Mouse (Mus musculus): ENCODE results near the gene Cdadc1. TPM values are rescaled to one million over a fixed set of nuclear protein-coding genes. Genes with fewer than 3 reads are reported as not detected.

Gene Cdadc1
- polyA plus RNA-seq, 1 experiment from 2014 or later = 35.0 TPM

DNA sequence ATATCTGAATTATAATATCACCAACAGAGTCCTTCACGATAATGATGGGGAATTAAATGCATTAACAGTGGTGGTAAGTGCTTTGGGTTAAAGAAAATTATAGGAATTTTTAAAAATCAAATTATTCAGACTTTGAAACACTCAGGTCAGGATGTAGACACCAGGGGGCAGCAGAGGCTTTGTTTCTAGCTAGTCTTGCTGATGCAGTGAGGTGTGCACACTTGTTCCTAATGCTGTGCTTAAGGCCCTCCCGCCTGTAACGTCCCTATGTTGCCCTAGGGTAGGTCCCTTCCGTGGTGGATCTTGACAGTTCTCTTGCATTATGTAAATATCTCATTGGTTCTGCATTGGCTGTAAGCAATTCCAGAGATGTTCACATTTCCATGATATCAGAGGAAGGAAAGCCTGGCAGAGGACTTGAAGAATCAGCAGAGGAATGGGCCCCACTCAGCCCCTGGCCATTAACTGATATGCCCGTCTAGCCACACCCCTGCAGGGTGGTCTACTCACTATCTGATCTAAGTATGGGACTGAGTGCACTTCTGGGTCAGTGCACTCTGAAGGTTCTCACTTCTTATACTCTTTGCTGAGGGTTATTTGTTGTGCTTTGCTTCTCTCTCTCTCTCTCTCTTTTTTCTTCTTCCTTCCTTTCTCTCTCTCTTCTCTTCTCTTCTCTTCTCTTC, 8.1 kb upstream of the Cdadc1 start:
- Histone ChIP-seq H3K27ac (no peak overlapping the region), H3K4me2 (replicated peaks) (no peak overlapping the region), H3K9me3 (no peaks in the 10 kb centered on the region), H3K4me3 (no peak overlapping the region), H3K9ac (no peak overlapping the region), H3K4me1 (no peaks in the 10 kb centered on the region), H3K36me3 (no peaks in the 10 kb centered on the region), H3K27me3 (peaks cover 21% of the 10 kb centered on the region)
- 22% methylated on average over 5 of the region's 5 CpGs for WGBS
- ATAC-seq (ENCODE audit: low FRiP score, low read depth) = no peak

DNA sequence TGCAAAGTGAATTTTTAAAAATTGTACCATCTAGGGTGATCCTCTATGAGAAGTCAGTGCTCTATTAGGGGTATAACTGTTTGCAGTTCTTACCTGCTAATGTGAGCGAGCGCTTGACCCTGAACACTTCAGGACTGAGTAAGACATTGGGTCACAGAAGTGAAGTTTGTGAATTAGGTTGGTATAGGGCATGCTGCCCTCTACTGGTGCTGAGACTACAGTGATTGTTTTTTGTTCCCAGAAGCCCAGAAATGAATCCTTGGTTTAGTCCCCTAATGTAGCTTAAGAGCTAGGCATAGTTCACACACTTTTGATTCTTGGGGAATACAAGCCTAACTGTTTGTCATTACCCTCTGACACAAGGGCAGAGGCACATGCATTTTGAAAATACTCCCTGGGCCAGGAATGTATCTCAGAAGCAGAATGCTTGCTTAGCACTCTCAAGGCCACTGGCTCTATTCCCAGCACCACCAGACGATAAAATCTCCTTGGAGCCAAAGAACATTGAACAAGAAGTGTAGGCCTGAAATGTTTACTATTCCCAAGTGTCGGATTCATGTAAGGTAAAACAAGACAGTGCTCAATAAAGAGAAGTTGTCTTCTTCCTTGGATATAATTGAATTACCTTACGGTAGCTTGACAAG, 6.4 kb upstream of the Cdadc1 start:
- WGBS = 66% methylated on average over 5 of the region's 5 CpGs

DNA sequence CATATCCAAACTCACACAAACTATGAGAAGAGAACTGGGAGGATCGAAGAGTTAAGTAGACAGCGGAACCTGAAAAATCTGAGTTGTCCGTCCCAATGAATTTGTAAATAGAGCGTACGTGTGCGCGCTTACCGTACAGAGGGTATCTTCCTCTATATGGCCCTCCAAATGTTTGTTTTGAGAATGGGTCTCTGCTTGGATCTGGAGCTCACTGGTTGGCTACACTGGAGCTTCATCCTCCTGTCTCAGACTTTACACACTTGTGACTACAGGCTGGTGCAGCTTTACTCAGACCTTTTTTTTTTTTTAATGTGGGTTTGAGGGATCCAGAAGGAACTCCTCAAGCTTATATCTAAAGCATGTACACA, 485 bp upstream of the Cdadc1 start:
- H3K4me2 ChIP-seq (replicated peaks) = peak overlapping the region; percentile 92
- H3K4me1 ChIP-seq = peaks cover 8% of the 10 kb centered on the region
- no peaks in the 10 kb centered on the region for H3K9me3 ChIP-seq
- H3K27ac ChIP-seq = peak overlapping the region; percentile 40; the same call in 1 of the 2 replicates
- WGBS = 2% methylated on average over 8 of the region's 8 CpGs
- peak; percentile 4; the same call in 1 of the 2 replicates for ATAC-seq (ENCODE audit: low FRiP score, low read depth)
- H3K9ac ChIP-seq = peak overlapping the region; percentile 90
- H3K27me3 ChIP-seq = peaks cover 10% of the 10 kb centered on the region
- H3K36me3 ChIP-seq = peaks cover 5% of the 10 kb centered on the region; the same call in 1 of the 2 replicates
- H3K4me3 ChIP-seq = peak overlapping the region; percentile 93

More for the DNA sequence above, 6.4 kb upstream of the Cdadc1 start:
- no peak overlapping the region for H3K9ac ChIP-seq
- H3K27ac ChIP-seq = no peak overlapping the region
- ATAC-seq (ENCODE audit: low FRiP score, low read depth) = no peak
- no peaks in the 10 kb centered on the region for H3K36me3 ChIP-seq
- H3K27me3 ChIP-seq = peaks cover 21% of the 10 kb centered on the region
- H3K4me1 ChIP-seq = no peaks in the 10 kb centered on the region
- H3K4me2 ChIP-seq (replicated peaks) = no peak overlapping the region
- no peaks in the 10 kb centered on the region for H3K9me3 ChIP-seq
- H3K4me3 ChIP-seq = no peak overlapping the region

DNA sequence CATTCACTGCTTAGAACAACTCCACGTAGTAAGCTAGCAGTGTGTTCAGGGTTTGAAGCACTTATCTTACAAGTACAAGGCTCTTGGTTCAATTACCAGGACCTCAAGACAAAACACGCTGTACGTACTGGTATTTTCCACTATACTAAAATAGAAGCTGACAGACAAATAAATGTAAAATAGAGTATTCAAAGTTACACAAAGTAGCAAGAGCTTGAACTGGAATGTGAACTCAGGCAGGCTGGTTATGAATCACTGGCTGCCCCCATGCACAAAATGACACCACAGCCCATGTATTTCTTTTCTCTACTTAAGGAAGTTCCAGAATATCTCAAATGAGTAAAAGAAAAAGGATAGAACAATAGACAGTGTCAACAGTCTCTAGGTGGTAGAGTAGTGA, 2.8 kb downstream of the Cdadc1 start:
- 94% methylated on average over 3 of the region's 3 CpGs for WGBS
- Histone ChIP-seq H3K9ac (no peak overlapping the region), H3K36me3 (peaks cover 29% of the 10 kb centered on the region), H3K27me3 (no peaks in the 10 kb centered on the region), H3K4me1 (peaks cover 8% of the 10 kb centered on the region), H3K27ac (no peak overlapping the region), H3K4me2 (replicated peaks) (no peak overlapping the region), H3K9me3 (no peaks in the 10 kb centered on the region), H3K4me3 (no peak overlapping the region)
- no peak for ATAC-seq (ENCODE audit: low FRiP score, low read depth)

DNA sequence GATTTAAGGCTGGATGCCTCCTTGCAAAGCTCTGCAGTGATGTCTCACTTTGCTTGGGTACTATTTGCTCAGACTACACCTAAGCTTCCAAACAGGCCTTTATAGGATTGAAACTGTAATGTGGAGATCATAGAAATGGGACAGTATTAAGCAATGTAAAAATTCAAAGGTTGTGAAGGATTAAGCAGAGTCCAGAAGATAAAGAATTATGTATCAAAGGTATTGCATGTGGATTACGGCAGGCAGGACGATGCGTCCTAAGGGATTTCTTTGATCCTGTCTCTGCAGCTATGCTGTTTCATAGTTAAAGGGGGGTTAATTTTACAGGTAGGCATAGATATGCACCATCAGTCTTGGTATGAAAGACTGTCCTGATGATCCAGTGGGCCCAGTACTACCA, 5.2 kb downstream of the Cdadc1 start:
- Histone ChIP-seq H3K4me2 (replicated peaks) (no peak overlapping the region), H3K9ac (no peak overlapping the region), H3K27ac (no peak overlapping the region), H3K4me3 (no peak overlapping the region), H3K36me3 (peaks cover 49% of the 10 kb centered on the region), H3K4me1 (peaks cover 8% of the 10 kb centered on the region), H3K27me3 (no peaks in the 10 kb centered on the region), H3K9me3 (no peaks in the 10 kb centered on the region)
- WGBS = 96% methylated on average over 3 of the region's 3 CpGs
- no peak for ATAC-seq (ENCODE audit: low FRiP score, low read depth)

DNA sequence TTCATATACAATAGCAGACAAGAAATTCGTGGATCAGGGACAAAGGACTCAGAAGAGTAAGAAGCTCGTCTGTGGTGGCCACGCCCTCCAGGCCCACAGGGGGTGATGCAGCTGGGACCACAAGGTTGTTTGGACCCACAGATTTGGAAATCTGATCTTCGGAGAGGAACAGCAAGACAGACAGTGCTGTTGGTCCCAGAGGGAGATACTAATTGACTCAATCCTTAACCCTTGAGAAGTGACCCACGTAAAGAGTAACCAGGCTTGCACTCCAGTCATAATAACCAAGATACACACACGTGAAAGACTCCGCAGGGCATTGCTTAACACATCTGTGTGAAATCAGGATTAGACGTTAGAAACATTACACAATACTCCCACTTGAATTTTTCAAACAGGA, 5.9 kb downstream of the Cdadc1 start:
- no peak overlapping the region for H3K4me2 ChIP-seq (replicated peaks)
- WGBS = 83% methylated on average over 8 of the region's 8 CpGs
- no peak overlapping the region for H3K27ac ChIP-seq
- ATAC-seq (ENCODE audit: low FRiP score, low read depth) = no peak
- H3K9ac ChIP-seq = no peak overlapping the region
- no peak overlapping the region for H3K4me3 ChIP-seq
- H3K9me3 ChIP-seq = no peaks in the 10 kb centered on the region
- H3K36me3 ChIP-seq = peaks cover 49% of the 10 kb centered on the region
- no peaks in the 10 kb centered on the region for H3K27me3 ChIP-seq
- H3K4me1 ChIP-seq = peaks cover 5% of the 10 kb centered on the region

DNA sequence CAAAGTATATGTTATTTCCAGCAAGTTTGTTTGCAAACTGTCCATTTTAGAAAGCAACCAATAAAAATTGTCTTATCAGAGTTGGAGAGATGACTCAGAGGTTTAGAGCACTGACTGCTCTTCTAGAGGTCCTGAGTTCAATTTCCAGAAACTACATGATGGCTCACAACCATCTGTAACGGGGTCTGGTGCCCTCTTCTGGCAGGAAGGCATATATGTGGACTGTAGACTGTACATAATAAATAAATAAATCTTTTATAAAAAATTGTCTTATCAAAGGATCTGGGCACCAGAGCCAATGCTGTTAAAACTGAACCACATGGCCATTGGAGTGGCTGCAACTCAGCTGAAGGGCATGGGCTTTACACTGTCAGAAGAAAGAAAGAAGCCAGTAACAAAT, 7.1 kb downstream of the Cdadc1 start:
- no peak for ATAC-seq (ENCODE audit: low FRiP score, low read depth)
- Histone ChIP-seq H3K4me1 (no peaks in the 10 kb centered on the region), H3K36me3 (peaks cover 62% of the 10 kb centered on the region), H3K27me3 (no peaks in the 10 kb centered on the region), H3K9ac (no peak overlapping the region), H3K27ac (no peak overlapping the region), H3K4me3 (no peak overlapping the region), H3K4me2 (replicated peaks) (no peak overlapping the region), H3K9me3 (no peaks in the 10 kb centered on the region)
- WGBS = 80% methylated on average over 1 of the region's 1 CpGs

DNA sequence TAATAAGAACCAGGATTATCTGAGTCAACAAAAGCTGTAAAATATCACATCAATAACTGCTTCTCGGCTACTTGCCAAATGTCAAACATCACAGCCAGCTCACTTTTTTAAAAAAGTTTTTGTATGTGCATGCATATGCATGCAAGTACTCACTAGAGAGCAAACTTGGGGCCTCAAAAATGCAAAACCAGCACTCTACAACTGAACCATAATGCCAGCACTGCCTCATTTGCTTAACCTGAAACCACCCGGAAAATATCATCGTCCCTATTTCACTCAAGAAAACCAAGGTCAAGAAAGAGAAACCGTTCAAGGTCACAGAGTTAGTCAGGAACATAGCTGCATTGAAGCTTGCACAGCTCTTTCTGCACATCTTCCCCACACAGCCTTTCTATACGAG, 21.4 kb downstream of the Cdadc1 start:
- H3K36me3 ChIP-seq = peaks cover 39% of the 10 kb centered on the region
- no peaks in the 10 kb centered on the region for H3K27me3 ChIP-seq
- WGBS = 87% methylated on average over 5 of the region's 5 CpGs
- H3K27ac ChIP-seq = no peak overlapping the region
- H3K9ac ChIP-seq = no peak overlapping the region
- no peak overlapping the region for H3K4me2 ChIP-seq (replicated peaks)
- no peaks in the 10 kb centered on the region for H3K9me3 ChIP-seq
- H3K4me3 ChIP-seq = no peak overlapping the region
- no peaks in the 10 kb centered on the region for H3K4me1 ChIP-seq
- no peak for ATAC-seq (ENCODE audit: low FRiP score, low read depth)

DNA sequence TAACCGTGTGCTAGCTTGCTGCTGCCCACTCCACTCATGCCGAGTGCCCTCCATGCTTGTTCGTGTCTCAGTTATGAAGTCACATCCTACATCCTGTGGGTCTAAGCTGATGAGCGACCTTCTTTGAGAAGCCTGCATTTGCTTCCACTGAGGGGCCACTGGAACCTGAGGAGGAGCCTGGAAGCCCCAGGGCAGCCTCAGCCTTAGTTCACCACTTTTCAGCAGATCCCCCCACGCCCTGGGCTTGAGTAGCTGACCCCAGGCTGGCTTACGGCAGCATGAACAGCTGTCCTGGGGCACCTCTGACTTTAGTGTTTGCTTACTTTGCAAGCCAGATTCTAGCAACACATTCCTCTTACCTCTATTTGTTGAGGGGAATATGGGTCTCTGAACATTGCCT, 31.0 kb downstream of the Cdadc1 start:
- ATAC-seq (ENCODE audit: low FRiP score, low read depth) = no peak
- Histone ChIP-seq H3K27me3 (no peaks in the 10 kb centered on the region), H3K9ac (no peak overlapping the region), H3K9me3 (no peaks in the 10 kb centered on the region), H3K36me3 (peaks cover 39% of the 10 kb centered on the region), H3K4me3 (no peak overlapping the region), H3K4me2 (replicated peaks) (no peak overlapping the region), H3K4me1 (no peaks in the 10 kb centered on the region), H3K27ac (no peak overlapping the region)
- 90% methylated on average over 6 of the region's 6 CpGs for WGBS

DNA sequence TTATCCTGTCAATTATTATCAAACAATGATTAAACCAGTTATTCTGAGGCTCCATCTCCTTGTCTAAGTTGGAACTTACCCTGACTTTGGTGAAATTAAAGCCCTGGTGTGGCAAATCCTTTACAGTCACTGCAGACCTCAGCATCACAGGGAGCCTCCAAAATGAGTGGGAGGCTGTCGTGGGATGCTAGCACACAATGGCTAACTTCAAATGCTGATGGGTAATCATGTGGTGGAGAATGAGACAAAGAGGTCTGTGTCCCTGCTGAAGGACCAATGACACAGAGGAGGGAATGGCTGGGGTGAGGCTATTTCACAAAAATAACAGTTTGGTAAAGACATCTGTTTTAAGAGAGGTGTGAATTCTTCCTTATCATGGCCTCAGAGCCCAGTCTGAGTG, 39.9 kb downstream of the Cdadc1 start:
- Histone ChIP-seq H3K27ac (no peak overlapping the region), H3K27me3 (no peaks in the 10 kb centered on the region), H3K4me3 (no peak overlapping the region), H3K4me1 (peaks cover 6% of the 10 kb centered on the region), H3K9ac (no peak overlapping the region), H3K9me3 (no peaks in the 10 kb centered on the region), H3K36me3 (no peaks in the 10 kb centered on the region), H3K4me2 (replicated peaks) (no peak overlapping the region)
- 63% methylated on average over 1 of the region's 1 CpGs for WGBS
- no peak for ATAC-seq (ENCODE audit: low FRiP score, low read depth)

DNA sequence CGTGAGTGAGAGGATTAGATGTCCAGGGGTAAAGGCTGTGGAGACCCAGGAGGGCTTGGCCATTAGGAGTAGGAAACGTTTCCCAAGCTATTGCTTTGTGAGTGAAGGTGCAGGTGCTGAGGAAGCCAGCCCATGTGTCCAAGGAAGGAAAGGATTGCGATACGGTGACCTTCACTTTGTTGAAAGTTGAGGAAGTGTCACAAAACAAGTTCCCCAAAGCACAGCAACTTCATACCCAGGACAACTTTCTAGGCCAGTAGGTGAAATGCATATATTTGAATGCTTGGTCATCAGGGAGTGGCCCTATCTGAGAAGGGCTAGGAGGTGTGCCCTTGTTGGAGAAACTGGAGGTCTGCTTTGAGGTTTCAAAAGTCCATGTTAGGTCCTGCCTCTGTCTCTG, 40.7 kb downstream of the Cdadc1 start:
- Histone ChIP-seq H3K4me3 (no peak overlapping the region), H3K9me3 (no peaks in the 10 kb centered on the region), H3K36me3 (no peaks in the 10 kb centered on the region), H3K9ac (no peak overlapping the region), H3K27me3 (no peaks in the 10 kb centered on the region), H3K27ac (no peak overlapping the region), H3K4me2 (replicated peaks) (no peak overlapping the region), H3K4me1 (peaks cover 6% of the 10 kb centered on the region)
- no peak for ATAC-seq (ENCODE audit: low FRiP score, low read depth)
- 62% methylated on average over 4 of the region's 4 CpGs for WGBS

DNA sequence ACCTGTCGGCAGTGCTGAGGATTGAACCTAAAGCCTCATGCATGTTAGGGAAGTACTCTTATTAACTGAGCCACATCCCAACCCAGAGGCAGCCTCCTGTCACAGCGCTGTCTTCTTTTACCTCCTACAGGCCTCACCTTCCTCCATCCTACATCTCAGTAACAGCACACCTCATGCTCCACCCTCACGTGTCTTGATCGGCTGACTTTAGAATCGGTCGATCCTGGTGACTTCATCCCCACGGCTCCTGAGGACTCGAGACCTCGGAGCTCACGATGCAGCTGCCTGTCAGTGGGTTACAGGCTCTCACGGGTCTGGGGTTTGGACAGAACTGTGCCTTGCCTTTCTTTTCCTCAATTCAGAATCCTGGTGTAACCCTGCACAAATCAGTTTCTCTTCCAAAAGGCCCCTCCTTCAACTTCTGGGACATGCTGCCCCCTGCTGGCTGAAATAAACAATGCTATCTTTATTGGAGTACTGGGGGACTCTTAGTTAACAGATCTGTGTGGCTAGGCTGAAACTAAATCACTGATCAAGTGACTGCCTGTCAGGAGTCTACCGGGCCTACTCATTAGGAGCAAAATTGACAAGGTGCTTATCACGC, 41.7 kb downstream of the Cdadc1 start:
- H3K27me3 ChIP-seq = no peaks in the 10 kb centered on the region
- peak; percentile 69; the same call in 1 of the 2 replicates for ATAC-seq (ENCODE audit: low FRiP score, low read depth)
- H3K9ac ChIP-seq = no peak overlapping the region; the same call in 1 of the 2 replicates
- no peak overlapping the region for H3K27ac ChIP-seq
- WGBS = 46% methylated on average over 13 of the region's 13 CpGs
- H3K36me3 ChIP-seq = no peaks in the 10 kb centered on the region
- H3K4me2 ChIP-seq (replicated peaks) = no peak overlapping the region
- no peaks in the 10 kb centered on the region for H3K9me3 ChIP-seq
- H3K4me3 ChIP-seq = no peak overlapping the region
- peaks cover 16% of the 10 kb centered on the region for H3K4me1 ChIP-seq

Data from limb, embryonic 13.5 days (tissue).